Mouse (Mus musculus) cerebellum, postnatal 4 days (tissue): Measurements from ENCODE around the gene Dlx2.

Source experiments
- DNase-seq, 2 experiments: peaks; one replicate each; pipeline ENCODE4 v3.0.0; 2022; ENCODE audit warnings: low spot score in 2 of 2, mixed read lengths in 1 of 2

Dlx2 gene

GRCm38 (mm10) chr2:71546640-71547071 is at the start of gene Dlx2:
Dlx2 (minus strand) TSS chr2:71546754.
- peak in 1 of 2 experiments; percentile 45 for DNase-seq

GRCm38 (mm10) chr2:71594466-71594865 is 47.9 kb upstream of the Dlx2 start:
- no peak for DNase-seq

- no peak for DNase-seq
These were observed 42.6 kb upstream of the Dlx2 start for GRCm38 (mm10) chr2:71589114-71589513.

- no peak for DNase-seq
These were observed 34.9 kb upstream of the Dlx2 start for GRCm38 (mm10) chr2:71581488-71581887.

GRCm38 (mm10) chr2:71580632-71581466 is 34.3 kb upstream of the Dlx2 start:
- DNase-seq, result peak; percentile 42 to 64

- no peak for DNase-seq
These were observed 30.5 kb upstream of the Dlx2 start for GRCm38 (mm10) chr2:71577059-71577458.

- no peak for DNase-seq
These were observed 27.2 kb upstream of the Dlx2 start for GRCm38 (mm10) chr2:71573736-71574135.

GRCm38 (mm10) chr2:71566466-71566865 is 19.9 kb upstream of the Dlx2 start:
- no peak for DNase-seq

GRCm38 (mm10) chr2:71556071-71556470 is 9.5 kb upstream of the Dlx2 start:
- no peak for DNase-seq

GRCm38 (mm10) chr2:71551704-71552103 is 5.2 kb upstream of the Dlx2 start:
- no peak for DNase-seq

GRCm38 (mm10) chr2:71550330-71550729 is 3.8 kb upstream of the Dlx2 start:
- DNase-seq, result no peak

GRCm38 (mm10) chr2:71547829-71548228 is 1.3 kb upstream of the Dlx2 start:
- DNase-seq, result peak in 1 of 2 experiments; percentile 85

GRCm38 (mm10) chr2:71545882-71546639 is 493 bp downstream of the Dlx2 start:
- no peak for DNase-seq

- no peak for DNase-seq
These were observed 1.1 kb downstream of the Dlx2 start for GRCm38 (mm10) chr2:71545401-71545881.

GRCm38 (mm10) chr2:71544391-71545285 is 1.9 kb downstream of the Dlx2 start:
- DNase-seq, result no peak

GRCm38 (mm10) chr2:71543948-71544347 is 2.6 kb downstream of the Dlx2 start:
- DNase-seq, result no peak

- no peak for DNase-seq
These were observed 3.0 kb downstream of the Dlx2 start for GRCm38 (mm10) chr2:71543531-71543930.

- DNase-seq, result no peak
These were observed 3.7 kb downstream of the Dlx2 start for GRCm38 (mm10) chr2:71542816-71543301.

GRCm38 (mm10) chr2:71542227-71542815 is 4.2 kb downstream of the Dlx2 start:
- DNase-seq, result no peak

GRCm38 (mm10) chr2:71541418-71542226 is 4.9 kb downstream of the Dlx2 start:
- DNase-seq, result no peak
